ENCODE assay signal across 14 mouse cellular contexts in genomic region chr1:40095585-40095984, GRCm38 (mm10). TPM values are rescaled to one million over a fixed set of nuclear protein-coding genes. Genes with fewer than 3 reads are reported as not detected.
DNase-seq lines count a peak whose midpoint lies in the region; ATAC-seq and TF ChIP-seq lines count a peak whose summit lies in the region.
"Had no signal": no experiment of that assay in that cellular context is flagged by ENCODE, and none has a peak within 500 bp of the region (broad histone marks: within the 10 kb centered on the region; RNA-seq: fewer than 3 reads in every experiment).

No protein-coding gene starts in this region.

- H3K27me3 ChIP-seq in cerebellum, adult 2 months (ENCODE audit: control insufficient read depth, insufficient read depth, low read length), result no peaks in the 10 kb centered on the region
- no peaks in the 10 kb centered on the region for H3K27me3 ChIP-seq in liver, postnatal 0 days (ENCODE audit: insufficient read depth, low read length)
- H3K27me3 ChIP-seq in liver, embryonic 11.5 days (replicated peaks; ENCODE audit: control insufficient read depth, insufficient read depth, low read length), result no peaks in the 10 kb centered on the region
- H3K27me3 ChIP-seq in ES-Bruce4 (ENCODE audit: control insufficient read depth, insufficient read depth, low read length, poor library complexity, severe bottlenecking), result peaks cover 2% of the 10 kb centered on the region; the same call in 1 of the 2 replicates

- no peaks in the 10 kb centered on the region for H3K36me3 ChIP-seq in liver, postnatal 0 days (replicated peaks; ENCODE audit: insufficient read depth, low read length)
- no peaks in the 10 kb centered on the region for H3K36me3 ChIP-seq in liver, embryonic 11.5 days (ENCODE audit: control insufficient read depth, insufficient read depth, low read length)
- H3K36me3 ChIP-seq in ES-Bruce4 (ENCODE audit: control insufficient read depth, insufficient read depth, low read length, poor library complexity, severe bottlenecking), result no peaks in the 10 kb centered on the region
- H3K36me3 ChIP-seq: embryonic facial prominence, embryonic 10.5 days; heart, embryonic 10.5 days had no signal

- no peaks in the 10 kb centered on the region for H3K9me3 ChIP-seq in liver, postnatal 0 days (ENCODE audit: low read length)
- no peaks in the 10 kb centered on the region for H3K9me3 ChIP-seq in liver, embryonic 11.5 days (ENCODE audit: control insufficient read depth, low read length)
- no peaks in the 10 kb centered on the region for H3K9me3 ChIP-seq in ES-Bruce4 (replicated peaks; ENCODE audit: control insufficient read depth, insufficient read depth, low read length, poor library complexity, severe bottlenecking)
- H3K9me3 ChIP-seq: embryonic facial prominence, embryonic 10.5 days; heart, embryonic 10.5 days had no signal

- no peak overlapping the region for H3K4me2 ChIP-seq in liver, postnatal 0 days (ENCODE audit: low read depth, low read length)
- no peak overlapping the region for H3K4me2 ChIP-seq in liver, embryonic 11.5 days

- TF ChIP-seq EP300 in liver, postnatal 0 days (IDR thresholded peaks at IDR 0.05; ENCODE audit: low read depth), result no peak
- TF ChIP-seq EP300 in ES-Bruce4 (IDR thresholded peaks at IDR 0.05; ENCODE audit: insufficient read depth, low read depth, low read length), result no peak

- no peak overlapping the region for H3K9ac ChIP-seq in liver, postnatal 0 days (replicated peaks)
- no peak overlapping the region for H3K9ac ChIP-seq in liver, embryonic 11.5 days (ENCODE audit: low read depth, low read length)
- H3K9ac ChIP-seq in ES-Bruce4 (ENCODE audit: low read depth, poor library complexity, severe bottlenecking), result no peak overlapping the region

- H3K27ac ChIP-seq in cerebellum, adult 2 months (ENCODE audit: insufficient read depth, low read length), result no peak overlapping the region
- no peak overlapping the region for H3K27ac ChIP-seq in liver, postnatal 0 days (ENCODE audit: low read depth)
- H3K27ac ChIP-seq in liver, embryonic 11.5 days (ENCODE audit: low read depth, low read length), result no peak overlapping the region
- H3K27ac ChIP-seq in ES-Bruce4 (ENCODE audit: insufficient read depth, low read length), result no peak overlapping the region
- H3K27ac ChIP-seq: embryonic facial prominence, embryonic 10.5 days; heart, embryonic 10.5 days had no signal

- intact Hi-C loops in gastrocnemius, postnatal 14 days (cut with DNase I; ENCODE audit: low total_unique reads), result no loop called here

- no peak for TF ChIP-seq POLR2A in cerebellum, adult 2 months (IDR thresholded peaks at IDR 0.05; ENCODE audit: borderline replicate concordance, insufficient read depth, low read length)
- no peak for TF ChIP-seq POLR2A in ES-Bruce4 (IDR thresholded peaks at IDR 0.05; ENCODE audit: insufficient read depth, low read length)

- ATAC-seq in liver, postnatal 0 days, result no peak
- no peak for ATAC-seq in liver, embryonic 11.5 days (replicated peaks; ENCODE audit: low FRiP score)

- H3K4me1 ChIP-seq in cerebellum, adult 2 months (ENCODE audit: control insufficient read depth, insufficient read depth, low read length), result no peaks in the 10 kb centered on the region
- H3K4me1 ChIP-seq in liver, postnatal 0 days (ENCODE audit: insufficient read depth), result peaks cover 4% of the 10 kb centered on the region
- H3K4me1 ChIP-seq in liver, embryonic 11.5 days (replicated peaks; ENCODE audit: control insufficient read depth, insufficient read depth, low read length), result no peaks in the 10 kb centered on the region
- H3K4me1 ChIP-seq in ES-Bruce4 (ENCODE audit: control insufficient read depth, insufficient read depth, low read length), result no peaks in the 10 kb centered on the region
- H3K4me1 ChIP-seq: embryonic facial prominence, embryonic 10.5 days; heart, embryonic 10.5 days had no signal

- H3K4me3 ChIP-seq in cerebellum, adult 2 months (replicated peaks; ENCODE audit: insufficient read depth, low read depth, low read length), result no peak overlapping the region
- H3K4me3 ChIP-seq in liver, postnatal 0 days (ENCODE audit: low read depth, low read length), result no peak overlapping the region
- no peak overlapping the region for H3K4me3 ChIP-seq in liver, embryonic 11.5 days (ENCODE audit: low read depth, low read length)
- H3K4me3 ChIP-seq in ES-Bruce4 (ENCODE audit: low read depth, low read length), result no peak overlapping the region
- H3K4me3 ChIP-seq: embryonic facial prominence, embryonic 10.5 days; heart, embryonic 10.5 days had no signal

- WGBS in cerebellum, adult 2 months, result 44% methylated on average over 1 of the region's 1 CpGs
- 33% methylated on average over 1 of the region's 1 CpGs for WGBS in liver, postnatal 0 days (ENCODE audit: insufficient replicate concordance)
- 17% methylated on average over 1 of the region's 1 CpGs for WGBS in liver, embryonic 11.5 days

- TF ChIP-seq CTCF in cerebellum, adult 2 months (IDR thresholded peaks at IDR 0.05; ENCODE audit: borderline replicate concordance, insufficient read depth, low read depth, low read length), result peak; percentile 40; the same call in 1 of the 2 replicates
- TF ChIP-seq CTCF in liver, postnatal 0 days (IDR thresholded peaks at IDR 0.05; ENCODE audit: low read depth), result peak; percentile 52
- peak; percentile 17 for TF ChIP-seq CTCF in ES-Bruce4 (IDR thresholded peaks at IDR 0.05; ENCODE audit: low read depth, low read length)

- DNase-seq in cerebellum, adult 2 months, result no peak
- DNase-seq in cerebellum, adult 9-10 months, result no peak
- no peak for DNase-seq in liver, postnatal 0 days
- DNase-seq in liver, embryonic 11.5 days (ENCODE audit: low spot score), result no peak
- DNase-seq in naive thymus-derived CD4-positive, alpha-beta T cell, adult 2 months (ENCODE audit: low read depth), result peak; percentile 14
- DNase-seq in gastrocnemius, postnatal 14 days, result no peak
- DNase-seq in right cerebral cortex, postnatal 25 days, result no peak
- DNase-seq: cerebellum, adult 9-11 months; thymus, adult 18-20 months had no signal

RNA-seq across cellular contexts. Expression of gene Il1r2, which starts 21.7 kb away (rescaled TPM):
- polyA plus RNA-seq in cerebellum, adult 2 months (2012; rRNA removed), result 0.29 and 0.62 TPM in 2 replicates
- 2.7 and 3.4 TPM in 2 replicates for polyA plus RNA-seq in liver, postnatal 0 days (2015; fragmentation: Nextera tagmentation; extraction: Ambion mirVana)
- 0.38 and 0.53 TPM in 2 replicates for polyA plus RNA-seq in liver, embryonic 11.5 days (2014; fragmentation: Nextera tagmentation; extraction: Ambion mirVana)
- polyA plus RNA-seq in ES-Bruce4 (2011; ENCODE audit: insufficient read depth, insufficient read length, low read depth, missing spikeins), result not detected in 2 replicates
- under 1 TPM; 0.14 to 0.27 TPM for total RNA-seq in gastrocnemius, postnatal 14 days (2021)
- total RNA-seq: left cerebral cortex, postnatal 25 days had no signal
- polyA plus RNA-seq: hindbrain, embryonic 11.5 days had no signal
